Mouse (Mus musculus) cerebellum, adult 11-12 months (tissue): ENCODE measurements around the gene Maneal.

Experiments
- DNase-seq: peaks from one replicate; pipeline ENCODE4 v3.0.0; 2022

Maneal gene

GRCm38 (mm10) chr4:124847573-124847972, 14.4 kb downstream of the Maneal start:
- peak; percentile 81 for DNase-seq

GRCm38 (mm10) chr4:124843493-124843892, 18.5 kb downstream of the Maneal start:
- peak; percentile 34 for DNase-seq

- no peak for DNase-seq
Measured at GRCm38 (mm10) chr4:124840998-124841397, 21.0 kb downstream of the Maneal start.

GRCm38 (mm10) chr4:124838035-124838700, 23.8 kb downstream of the Maneal start:
- peak; percentile 29 for DNase-seq

- no peak for DNase-seq
Measured at GRCm38 (mm10) chr4:124832796-124833195, 29.2 kb downstream of the Maneal start.

- DNase-seq, result no peak
Measured at GRCm38 (mm10) chr4:124829671-124830070, 32.3 kb downstream of the Maneal start.

GRCm38 (mm10) chr4:124825371-124825965, 36.5 kb downstream of the Maneal start:
- no peak for DNase-seq

- DNase-seq, result no peak
Measured at GRCm38 (mm10) chr4:124824967-124825366, 37.0 kb downstream of the Maneal start.

GRCm38 (mm10) chr4:124818832-124819231, 43.1 kb downstream of the Maneal start:
- DNase-seq, result no peak

GRCm38 (mm10) chr4:124817803-124818202, 44.2 kb downstream of the Maneal start:
- DNase-seq, result no peak

- peak; percentile 58 for DNase-seq
Measured at GRCm38 (mm10) chr4:124815901-124816300, 46.1 kb downstream of the Maneal start.

- DNase-seq, result peak; percentile 35
Measured at GRCm38 (mm10) chr4:124811347-124811975, 50.5 kb downstream of the Maneal start.

- no peak for DNase-seq
Measured at GRCm38 (mm10) chr4:124810056-124810455, 51.9 kb downstream of the Maneal start.

GRCm38 (mm10) chr4:124809136-124809883, 52.7 kb downstream of the Maneal start:
- no peak for DNase-seq

GRCm38 (mm10) chr4:124808511-124808910, 53.5 kb downstream of the Maneal start:
- DNase-seq, result no peak
